Mouse (Mus musculus) natural killer cell, adult 2 months (primary cell): ENCODE data around the gene Akt1.
A peak's percentile ranks its signal among the peaks of the same experiment; 100 is the strongest.

Experiments
- DNase-seq, 2 experiments: peaks; one replicate each; pipeline ENCODE4 v3.0.0; 2022; ENCODE audit warnings: low spot score in 2 of 2

Akt1 gene

DNA sequence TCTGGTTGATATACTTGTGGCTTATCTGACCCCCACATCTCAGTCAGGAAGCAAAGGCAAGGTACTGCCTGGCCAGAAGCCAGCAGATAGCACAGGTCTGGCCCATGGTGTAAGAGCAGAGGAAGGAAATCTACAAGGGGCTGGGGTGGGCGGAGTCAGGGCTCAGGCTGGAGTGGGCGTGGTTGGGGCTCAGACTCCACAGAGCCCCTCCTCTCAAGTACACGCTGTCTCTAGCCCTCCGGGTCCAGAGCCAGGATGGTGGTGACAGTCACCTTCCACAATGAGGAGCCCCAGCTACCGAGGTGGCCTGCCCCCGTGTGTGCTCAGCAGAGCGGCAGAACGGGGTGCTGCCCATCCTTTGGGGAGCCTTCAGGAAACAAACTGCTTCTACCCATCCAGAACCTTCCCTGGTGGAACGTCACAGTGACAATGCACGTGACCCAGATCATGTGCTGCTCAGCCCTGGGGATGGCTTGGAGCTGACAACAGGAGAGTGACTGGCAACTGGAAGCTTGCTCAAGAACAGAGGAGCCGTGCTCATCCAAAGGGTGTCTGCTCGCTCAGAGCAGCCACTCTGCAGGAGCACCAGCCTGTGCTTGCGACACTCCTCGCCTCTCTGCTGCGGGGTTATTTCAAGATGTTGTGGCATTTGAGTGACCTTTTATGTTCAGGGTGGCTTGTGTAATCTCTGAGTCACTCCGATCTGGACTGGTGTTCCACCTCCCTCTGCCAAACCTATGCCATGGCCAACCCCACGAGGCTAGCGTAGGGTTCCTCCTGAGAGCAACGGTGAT, 45.6 kb downstream of the Akt1 start:
- DNase-seq: peak; percentile 51 to 61

- DNase-seq: peak in 1 of 2 experiments; percentile 22
Measured at GRCm38 (mm10) chr12:112628197-112628596, 46.5 kb downstream of the Akt1 start.

DNA sequence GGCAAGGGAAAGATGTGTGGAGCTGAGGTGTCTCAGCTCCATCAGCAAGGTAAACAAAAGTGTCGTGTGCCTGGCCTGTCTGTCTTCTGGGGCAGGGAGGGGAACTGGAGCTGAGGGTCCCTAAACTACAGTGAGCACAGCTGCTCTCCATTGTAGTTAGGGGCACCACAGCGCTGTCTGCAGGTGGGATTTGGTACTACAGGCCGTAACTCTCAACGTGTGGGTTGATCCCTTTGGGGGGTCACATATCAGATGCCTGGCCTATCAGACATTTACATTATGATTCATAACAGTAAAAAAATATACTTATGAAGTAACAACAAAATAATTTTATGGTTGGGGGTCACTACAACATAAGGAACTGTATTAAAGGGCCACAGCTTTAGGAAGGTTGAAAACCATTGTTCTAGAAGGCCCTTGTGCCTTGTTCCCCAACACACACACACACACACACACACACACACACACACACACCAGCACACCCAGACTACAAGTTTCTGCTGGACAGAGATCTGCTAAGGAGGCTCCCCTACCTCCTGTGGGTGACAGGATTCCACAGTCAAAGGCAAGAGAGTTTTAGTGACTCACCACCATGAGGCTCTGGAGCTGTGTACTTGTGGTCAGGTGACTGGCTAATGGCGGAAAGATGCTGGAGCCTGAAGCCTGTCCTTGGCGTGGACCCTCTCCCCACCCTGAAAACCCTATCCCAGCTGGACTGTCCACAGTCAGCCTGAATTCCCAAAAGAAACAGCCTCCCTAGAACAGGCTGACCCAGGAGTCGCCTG, 47.4 kb downstream of the Akt1 start:
- DNase-seq: peak in 1 of 2 experiments; percentile 21

- DNase-seq: no peak
Measured at GRCm38 (mm10) chr12:112626455-112626854, 48.2 kb downstream of the Akt1 start.

- no peak for DNase-seq
Measured at GRCm38 (mm10) chr12:112625700-112626099, 49.0 kb downstream of the Akt1 start.

DNA sequence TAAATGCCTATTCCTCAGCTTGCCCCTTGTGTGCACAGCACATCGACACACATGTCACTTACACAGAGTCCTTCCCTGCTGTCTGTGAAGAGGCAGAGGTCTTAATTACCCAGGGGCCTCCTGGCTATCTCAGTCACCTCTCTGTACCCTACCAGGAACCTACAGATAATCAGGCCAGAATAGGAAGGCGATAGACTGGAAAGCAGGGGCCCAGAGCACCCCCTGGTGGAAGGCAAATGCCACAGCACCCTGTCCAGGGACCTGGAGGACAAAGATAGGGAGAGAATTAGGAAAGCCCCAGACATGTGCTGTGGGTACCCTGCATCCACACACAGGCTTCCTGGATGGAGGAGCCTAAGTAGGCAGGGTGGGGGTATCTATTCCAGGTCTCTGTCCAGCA, 50.9 kb downstream of the Akt1 start:
- DNase-seq: peak; percentile 57 to 67

DNA sequence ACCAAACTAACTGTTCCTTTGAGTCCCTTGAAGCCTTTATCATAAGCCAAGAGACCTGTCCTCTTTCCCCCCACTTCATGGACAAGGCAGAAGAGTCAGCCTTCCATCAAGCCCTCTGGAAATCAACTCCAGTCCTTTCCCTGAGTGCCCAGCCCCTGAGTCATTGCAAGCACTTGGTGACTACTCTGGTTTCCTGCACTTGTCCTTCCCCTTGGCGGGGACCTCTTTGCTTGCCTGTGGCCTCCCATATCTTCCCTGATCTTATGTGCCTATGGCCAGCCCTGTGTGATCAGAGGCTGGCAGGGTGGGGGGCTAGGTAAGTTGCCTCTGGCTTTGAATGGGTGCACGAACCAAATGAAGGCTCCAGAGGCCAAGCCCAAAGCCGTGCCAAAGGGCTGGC, 52.8 kb downstream of the Akt1 start:
- no peak for DNase-seq

- DNase-seq: peak; percentile 32 to 38
Measured at GRCm38 (mm10) chr12:112620354-112621061, 54.2 kb downstream of the Akt1 start.

DNA sequence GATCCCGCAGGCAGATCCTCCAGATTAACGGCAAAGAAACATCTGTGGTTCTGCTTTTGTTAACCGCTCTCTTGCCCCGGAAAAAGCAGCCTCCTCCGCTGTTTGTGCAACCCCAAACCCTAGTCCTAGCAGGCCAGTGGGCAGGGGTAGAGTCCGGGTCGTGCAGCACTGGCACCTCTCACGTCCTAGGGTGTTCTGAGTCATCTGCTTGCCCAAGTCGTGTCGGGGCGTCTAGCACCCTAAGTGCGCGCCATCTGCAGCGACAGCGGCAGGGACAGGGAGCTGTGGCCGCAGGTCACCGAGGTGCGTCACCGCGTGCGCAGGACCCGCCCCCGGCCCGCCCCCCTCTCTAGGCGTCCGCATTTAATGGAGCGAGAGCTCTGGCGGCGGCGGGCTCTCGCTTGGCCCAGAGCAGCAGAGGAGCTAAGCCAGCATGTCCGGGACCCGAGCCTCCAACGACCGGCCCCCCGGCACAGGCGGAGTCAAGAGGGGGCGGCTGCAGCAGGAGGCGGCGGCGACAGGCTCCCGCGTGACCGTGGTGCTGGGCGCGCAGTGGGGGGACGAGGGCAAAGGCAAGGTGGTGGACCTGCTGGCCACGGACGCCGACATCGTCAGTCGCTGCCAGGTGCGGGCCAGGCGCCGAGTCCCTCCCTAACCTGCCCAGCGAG, 54.9 kb downstream of the Akt1 start, which contains the start of gene Adssl1:
Gene Adssl1, plus strand, starts transcription at position 360 of the 668 bp plus-strand sequence.
- DNase-seq: peak; percentile 85 to 90

GRCm38 (mm10) chr12:112618981-112619685, 55.6 kb downstream of the Akt1 start:
- DNase-seq: peak; percentile 67 to 79

DNA sequence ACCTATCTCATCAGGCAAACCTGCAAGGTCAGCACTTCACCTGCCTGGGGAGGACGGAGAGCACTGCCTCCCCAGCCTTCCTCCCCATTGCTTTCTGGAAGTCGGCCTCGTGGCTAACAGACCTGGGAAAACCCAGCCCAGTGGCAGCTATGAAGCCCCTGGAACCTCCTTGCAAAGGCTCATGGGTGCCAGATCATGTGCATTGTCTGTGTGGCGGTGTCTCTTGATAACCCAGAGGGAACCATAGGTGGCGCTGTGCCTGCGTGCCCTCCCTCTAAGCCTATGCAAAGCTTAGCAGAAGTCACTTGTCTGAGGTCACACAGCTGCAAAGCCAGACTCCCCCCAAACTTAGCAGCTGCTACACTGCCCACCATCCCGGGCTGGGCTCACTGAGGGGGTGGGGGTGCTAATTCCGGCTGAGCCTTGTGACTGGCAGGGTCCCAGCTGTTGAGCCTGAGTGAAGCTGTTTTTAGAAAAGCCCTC, 56.7 kb downstream of the Akt1 start:
- DNase-seq: peak; percentile 89

GRCm38 (mm10) chr12:112617184-112617583, 57.5 kb downstream of the Akt1 start:
- peak; percentile 71 for DNase-seq

GRCm38 (mm10) chr12:112616668-112617067, 58.0 kb downstream of the Akt1 start:
- peak in 1 of 2 experiments; percentile 20 for DNase-seq

GRCm38 (mm10) chr12:112609031-112609430, 65.7 kb downstream of the Akt1 start:
- DNase-seq: no peak

GRCm38 (mm10) chr12:112606998-112607397, 67.7 kb downstream of the Akt1 start:
- DNase-seq: no peak

- DNase-seq: peak; percentile 65 to 76
Measured at GRCm38 (mm10) chr12:112605766-112606165, 68.9 kb downstream of the Akt1 start.

GRCm38 (mm10) chr12:112604709-112605649, 69.7 kb downstream of the Akt1 start:
- no peak for DNase-seq

GRCm38 (mm10) chr12:112604022-112604421, 70.7 kb downstream of the Akt1 start:
- DNase-seq: no peak
